In genomic region chr7:80068341-80068740, GRCm38 (mm10) we compare ENCODE assay signal across 20 mouse cellular contexts. TPM values are rescaled to one million over a fixed set of nuclear protein-coding genes. Genes with fewer than 3 reads are reported as not detected.
DNase-seq lines count a peak whose midpoint lies in the region; ATAC-seq and TF ChIP-seq lines count a peak whose summit lies in the region.
"Had no signal": no experiment of that assay in that cellular context is flagged by ENCODE, and none has a peak within 500 bp of the region (broad histone marks: within the 10 kb centered on the region; RNA-seq: fewer than 3 reads in every experiment).

No protein-coding gene starts in this region.

- no peak for TF ChIP-seq EP300 in stomach, postnatal 0 days (optimal IDR thresholded peaks at IDR 0.05)

- no peak overlapping the region for H3K4me3 ChIP-seq in gastrocnemius, adult 2 months
- no peak overlapping the region for H3K4me3 ChIP-seq in hindbrain, embryonic 10.5 days
- no peak overlapping the region for H3K4me3 ChIP-seq in hindbrain, embryonic 13.5 days
- no peak overlapping the region for H3K4me3 ChIP-seq in bone marrow macrophage, adult 2 months (ENCODE audit: insufficient read depth, low read length)
- H3K4me3 ChIP-seq in stomach, postnatal 0 days (ENCODE audit: low read depth, low read length): no peak overlapping the region
- H3K4me3 ChIP-seq: heart, embryonic 15.5 days; left cerebral cortex, adult 2 months; liver, embryonic 13.5 days; myocyte had no signal

- H3K27ac ChIP-seq in gastrocnemius, adult 2 months: 0 out of 2 replicates have a peak overlapping the region, but pooled peaks have one; percentile 44
- peak overlapping the region; percentile 74 for H3K27ac ChIP-seq in hindbrain, embryonic 10.5 days
- H3K27ac ChIP-seq in hindbrain, embryonic 13.5 days: no peak overlapping the region
- peak overlapping the region; percentile 80; the same call in 1 of the 2 replicates for H3K27ac ChIP-seq in bone marrow macrophage, adult 2 months (ENCODE audit: insufficient read depth, low read depth, low read length)
- no peak overlapping the region for H3K27ac ChIP-seq in stomach, postnatal 0 days (replicated peaks)
- H3K27ac ChIP-seq: left cerebral cortex, adult 2 months; liver, embryonic 13.5 days had no signal

- H3K4me2 ChIP-seq in hindbrain, embryonic 13.5 days: no peak overlapping the region
- no peak overlapping the region for H3K4me2 ChIP-seq in stomach, postnatal 0 days (replicated peaks; ENCODE audit: low read depth)
- H3K4me2 ChIP-seq: heart, embryonic 15.5 days; hindbrain, embryonic 14.5 days; liver, embryonic 13.5 days; lung, embryonic 14.5 days had no signal

- 56% methylated on average over 7 of the region's 7 CpGs for WGBS in hindbrain, embryonic 10.5 days
- 67% methylated on average over 5 of the region's 7 CpGs for WGBS in hindbrain, embryonic 13.5 days
- 68% methylated on average over 5 of the region's 7 CpGs for WGBS in stomach, postnatal 0 days

- H3K27me3 ChIP-seq in hindbrain, embryonic 10.5 days (ENCODE audit: insufficient read depth, poor library complexity, severe bottlenecking): no peaks in the 10 kb centered on the region
- H3K27me3 ChIP-seq in hindbrain, embryonic 13.5 days: no peaks in the 10 kb centered on the region
- no peaks in the 10 kb centered on the region for H3K27me3 ChIP-seq in stomach, postnatal 0 days (ENCODE audit: control insufficient read depth, insufficient read depth, low read length)
- H3K27me3 ChIP-seq: heart, embryonic 15.5 days; liver, embryonic 13.5 days had no signal

- no peak for TF ChIP-seq POLR2A in bone marrow macrophage, adult 2 months (IDR thresholded peaks at IDR 0.05; ENCODE audit: borderline replicate concordance, low read depth, low read length)

- H3K9ac ChIP-seq in hindbrain, embryonic 13.5 days: no peak overlapping the region
- no peak overlapping the region for H3K9ac ChIP-seq in stomach, postnatal 0 days (ENCODE audit: low read length)
- H3K9ac ChIP-seq: heart, embryonic 15.5 days; liver, embryonic 13.5 days; lung, embryonic 14.5 days had no signal

- H3K4me1 ChIP-seq in hindbrain, embryonic 10.5 days (replicated peaks): peaks cover 97% of the 10 kb centered on the region
- peaks cover 70% of the 10 kb centered on the region for H3K4me1 ChIP-seq in hindbrain, embryonic 13.5 days (replicated peaks)
- peaks cover 87% of the 10 kb centered on the region for H3K4me1 ChIP-seq in bone marrow macrophage, adult 2 months (ENCODE audit: control insufficient read depth, insufficient read depth, low read length)
- peaks cover 7% of the 10 kb centered on the region; the same call in 1 of the 2 replicates for H3K4me1 ChIP-seq in stomach, postnatal 0 days (replicated peaks; ENCODE audit: control insufficient read depth, insufficient read depth)

- no peak for TF ChIP-seq CTCF in gastrocnemius, adult 2 months (IDR thresholded peaks at IDR 0.05)
- no peak for TF ChIP-seq CTCF in bone marrow macrophage, adult 2 months (IDR thresholded peaks at IDR 0.05; ENCODE audit: low read depth, low read length)
- no peak for TF ChIP-seq CTCF in stomach, postnatal 0 days (IDR thresholded peaks at IDR 0.05; ENCODE audit: low read depth)

- ATAC-seq in hindbrain, embryonic 13.5 days (ENCODE audit: low FRiP score): no peak
- no peak for ATAC-seq in stomach, postnatal 0 days (ENCODE audit: low FRiP score, low TSS enrichment)
- ATAC-seq: inflammation-experienced regulatory T-cells, adult 6 months; midbrain, embryonic 16.5 days had no signal

- H3K9me3 ChIP-seq in hindbrain, embryonic 10.5 days: no peaks in the 10 kb centered on the region
- H3K9me3 ChIP-seq in hindbrain, embryonic 13.5 days: no peaks in the 10 kb centered on the region
- H3K9me3 ChIP-seq in stomach, postnatal 0 days (ENCODE audit: control insufficient read depth, low read length): no peaks in the 10 kb centered on the region
- H3K9me3 ChIP-seq: heart, embryonic 15.5 days; liver, embryonic 13.5 days had no signal

- intact Hi-C loops in gastrocnemius, adult 2 months (cut with DNase I): no loop called here

- 0 out of 2 replicates have a peak, but pooled peaks cover 6% of the 10 kb centered on the region for H3K36me3 ChIP-seq in hindbrain, embryonic 10.5 days
- H3K36me3 ChIP-seq in hindbrain, embryonic 13.5 days: no peaks in the 10 kb centered on the region
- no peaks in the 10 kb centered on the region for H3K36me3 ChIP-seq in stomach, postnatal 0 days (ENCODE audit: control insufficient read depth, insufficient read depth, low read length)
- H3K36me3 ChIP-seq: heart, embryonic 15.5 days; liver, embryonic 13.5 days had no signal

- DNase-seq in gastrocnemius, adult 2 months: no peak
- no peak for DNase-seq in gastrocnemius, adult 18-20 months (ENCODE audit: low spot score)
- DNase-seq in hindbrain, embryonic 10.5 days (ENCODE audit: low spot score): no peak
- no peak for DNase-seq in stomach, postnatal 0 days (ENCODE audit: low spot score)
- DNase-seq in B cell, adult 2 months: no peak
- DNase-seq: adrenal gland, postnatal 14 days; cerebellum, adult 9-10 months; gastrocnemius, postnatal 10 days; kidney, adult 18-20 months; liver, embryonic 13.5 days; lung, embryonic 14.5 days; thymus, postnatal 14 days had no signal

RNA-seq across cellular contexts. Expression of gene Zfp710, which starts 43.7 kb away (rescaled TPM):
- 10 to 100 TPM; 21.5 to 37.5 TPM for total RNA-seq in gastrocnemius, adult 2 months (2021)
- 10 to 100 TPM; 21.1 to 31.3 TPM for total RNA-seq in gastrocnemius, adult 18-20 months (2021)
- 37.5 and 39.3 TPM in 2 replicates for polyA plus RNA-seq in hindbrain, embryonic 10.5 days (2016; fragmentation: Nextera tagmentation; extraction: Ambion mirVana)
- polyA plus RNA-seq in hindbrain, embryonic 13.5 days (2015; fragmentation: Nextera tagmentation; extraction: Ambion mirVana): 18.3 and 18.5 TPM in 2 replicates
- 125 and 138 TPM in 2 replicates for polyA plus RNA-seq in bone marrow macrophage, adult 2 months (2012; ENCODE audit: insufficient read depth, insufficient read length, missing spikeins)
- 10.3 and 12.0 TPM in 2 replicates for polyA plus RNA-seq in stomach, postnatal 0 days (2015; fragmentation: Nextera tagmentation; extraction: Ambion mirVana)

RNA-seq across cellular contexts. Expression of gene Idh2, which starts 46.9 kb away (rescaled TPM):
- total RNA-seq in gastrocnemius, adult 2 months (2021): 100 to 1,000 TPM; 236 to 647 TPM
- 100 to 1,000 TPM; 317 to 516 TPM for total RNA-seq in gastrocnemius, adult 18-20 months (2021)
- polyA plus RNA-seq in hindbrain, embryonic 10.5 days (2016; fragmentation: Nextera tagmentation; extraction: Ambion mirVana): 429 and 446 TPM in 2 replicates
- polyA plus RNA-seq in hindbrain, embryonic 13.5 days (2015; fragmentation: Nextera tagmentation; extraction: Ambion mirVana): 237 and 256 TPM in 2 replicates
- 48.6 and 55.9 TPM in 2 replicates for polyA plus RNA-seq in bone marrow macrophage, adult 2 months (2012; ENCODE audit: insufficient read depth, insufficient read length, missing spikeins)
- polyA plus RNA-seq in stomach, postnatal 0 days (2015; fragmentation: Nextera tagmentation; extraction: Ambion mirVana): 288 TPM in 2 replicates

Comparison
In these comparisons a context has a peak if more than half of its experiments do, and no peak if none do; other contexts are left out.
1. H3K27ac ChIP-seq: peak in gastrocnemius, adult 2 months (single experiment), hindbrain, embryonic 10.5 days (single experiment) and bone marrow macrophage, adult 2 months (single experiment); none in hindbrain, embryonic 13.5 days (single experiment) and stomach, postnatal 0 days (single experiment).